Mouse (Mus musculus): Measurements from ENCODE around the gene Zap70.

The Zap70 gene

GRCm38 (mm10) chr1:36830913-36831866 is 69.6 kb downstream of the Zap70 start:
- DNase-seq (ENCODE audit: low spot score) = no peak
